Mouse (Mus musculus): Measurements from ENCODE around the gene Gbp5.

DNA sequence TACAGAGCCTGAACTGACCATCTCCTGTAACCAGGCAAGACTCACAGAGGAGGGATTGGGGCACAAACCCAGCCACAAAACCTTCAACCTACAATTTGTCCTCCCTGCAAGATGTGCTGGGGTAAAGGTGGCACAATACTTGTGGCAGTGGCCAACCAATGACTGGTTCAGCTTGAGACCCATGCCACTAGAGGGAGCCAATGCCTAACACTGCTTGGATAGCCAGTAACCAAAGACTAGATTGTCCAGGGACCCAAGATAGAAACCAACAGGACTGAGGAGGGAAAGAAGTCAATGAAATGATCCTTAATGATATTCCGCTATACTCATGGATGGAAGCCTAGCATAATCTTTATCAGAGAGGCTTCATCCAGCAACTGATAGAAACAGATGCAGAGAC lies 3.3 kb upstream of the Gbp5 start:
- TF ChIP-seq POLR2A (IDR thresholded peaks at IDR 0.05; ENCODE audit: extremely low read depth, insufficient read depth, low read length) (no peak), CTCF (IDR thresholded peaks at IDR 0.05; ENCODE audit: low read depth, low read length) (peak; percentile 84)
